Mouse (Mus musculus): ENCODE measurements around the gene Trim42.

The Trim42 gene

DNA sequence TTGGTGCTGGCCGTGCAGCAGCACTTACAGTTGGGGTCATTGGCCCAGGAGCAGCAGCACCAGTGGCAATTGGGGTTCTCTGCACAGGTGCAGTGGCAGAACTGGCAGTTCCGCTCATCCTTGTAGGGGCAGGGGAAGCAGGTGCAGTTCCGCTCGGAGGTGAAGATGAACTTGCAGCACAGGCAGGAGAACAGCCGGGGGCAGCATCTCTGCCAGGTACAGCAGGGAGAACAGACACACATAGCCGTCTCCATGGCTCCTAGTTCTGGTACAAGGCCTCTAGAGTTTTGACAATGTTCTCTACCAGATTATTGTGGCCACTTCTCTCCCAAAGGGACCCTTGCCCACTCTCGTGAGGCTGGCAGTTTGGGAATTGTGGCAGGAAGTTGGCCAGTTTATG lies at the start of gene Trim42:
Trim42 (minus strand) TSS at position 368 of the 400 bp plus-strand sequence.
- no peak for DNase-seq (ENCODE audit: low spot score)

GRCm38 (mm10) chr9:97414876-97415668 lies 45.3 kb upstream of the Trim42 start:
- DNase-seq (ENCODE audit: low spot score): no peak

DNA sequence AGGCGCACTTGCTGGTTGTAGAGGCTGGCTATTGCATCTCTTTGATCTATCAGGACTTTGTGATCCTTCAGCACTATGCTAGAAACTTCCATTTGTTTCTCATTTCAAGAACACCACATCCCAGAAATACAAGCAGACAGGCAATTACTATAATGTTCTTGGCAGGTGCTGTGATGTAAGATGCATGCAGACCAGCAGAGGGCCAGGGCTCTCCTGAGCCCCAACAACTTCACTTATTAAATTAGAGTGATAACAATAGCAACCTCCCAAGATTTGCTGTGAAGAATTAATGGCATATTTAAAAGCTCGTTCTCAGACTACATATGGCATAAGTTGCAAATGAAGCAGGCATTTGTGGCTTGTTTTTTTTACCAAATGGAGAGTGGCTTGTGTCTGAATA lies 38.4 kb upstream of the Trim42 start:
- no peak for DNase-seq (ENCODE audit: low spot score)

- no peak for DNase-seq (ENCODE audit: low spot score)
Measured at GRCm38 (mm10) chr9:97356441-97356840, 13.3 kb downstream of the Trim42 start.

DNA sequence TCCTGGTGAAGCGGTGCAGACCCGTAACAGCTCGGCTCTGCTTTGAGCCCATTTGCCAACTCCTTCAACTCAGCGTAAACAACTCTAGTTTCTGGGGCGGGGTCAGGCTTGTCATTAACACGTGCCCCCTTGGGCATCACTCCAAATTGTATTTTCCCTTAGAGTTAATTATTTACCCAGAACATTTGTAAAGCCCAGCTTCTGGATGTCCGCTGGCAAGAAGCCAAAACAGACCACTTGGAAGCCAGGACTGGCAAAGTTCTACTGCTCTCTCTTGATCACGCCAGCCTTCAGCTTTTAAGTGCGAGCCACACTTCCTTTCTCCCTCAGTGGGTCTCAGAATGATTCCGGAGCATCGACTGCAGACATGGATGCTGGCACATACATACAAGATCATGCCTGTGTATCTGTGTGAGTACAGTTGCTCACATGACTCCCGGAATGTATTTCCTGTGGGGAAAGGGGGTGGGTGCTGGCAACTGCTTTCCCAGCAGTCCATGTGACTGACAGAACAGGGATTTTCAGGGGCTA lies 24.9 kb downstream of the Trim42 start:
- DNase-seq (ENCODE audit: low spot score): no peak

DNA sequence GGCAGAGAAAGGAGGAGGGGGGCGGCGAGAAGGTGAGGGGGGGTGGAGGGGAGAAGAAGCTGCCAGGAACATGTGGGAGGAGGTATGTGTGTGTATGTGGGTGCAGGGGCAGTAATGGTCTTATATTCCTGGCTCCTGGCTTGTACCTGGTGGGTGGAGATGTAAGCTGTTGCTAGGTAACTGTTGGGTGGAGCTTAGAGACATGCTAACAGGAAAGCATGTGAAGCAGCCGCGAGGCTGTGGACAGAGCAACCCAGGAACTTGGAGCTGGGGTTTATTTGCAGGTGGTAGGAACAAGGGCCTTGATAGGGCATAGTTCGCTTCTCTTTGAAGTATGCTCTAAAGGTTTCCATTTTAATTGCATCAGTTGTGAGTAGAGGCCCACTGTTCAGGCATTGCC lies 28.0 kb downstream of the Trim42 start:
- DNase-seq (ENCODE audit: low spot score): no peak

DNA sequence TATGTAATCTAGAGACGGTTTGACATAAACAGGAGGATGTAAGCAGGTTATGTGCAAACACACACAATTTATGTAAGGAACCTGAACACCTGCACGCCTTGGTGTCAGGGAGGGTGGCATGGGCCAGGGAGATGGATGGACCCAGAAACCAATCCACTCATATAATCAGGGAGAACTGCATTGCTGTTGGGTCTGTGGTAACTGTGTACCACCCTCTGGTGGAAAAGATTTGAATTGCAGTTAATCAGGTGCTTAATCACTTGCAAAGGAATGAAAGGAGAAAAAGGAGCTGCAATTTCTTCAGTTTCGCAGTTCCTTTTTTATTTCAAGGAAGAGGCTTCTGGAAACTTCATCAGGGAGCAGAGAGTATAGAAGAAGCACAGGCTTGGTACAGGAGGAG lies 46.9 kb downstream of the Trim42 start:
- peak; percentile 68 for DNase-seq (ENCODE audit: low spot score)

DNA sequence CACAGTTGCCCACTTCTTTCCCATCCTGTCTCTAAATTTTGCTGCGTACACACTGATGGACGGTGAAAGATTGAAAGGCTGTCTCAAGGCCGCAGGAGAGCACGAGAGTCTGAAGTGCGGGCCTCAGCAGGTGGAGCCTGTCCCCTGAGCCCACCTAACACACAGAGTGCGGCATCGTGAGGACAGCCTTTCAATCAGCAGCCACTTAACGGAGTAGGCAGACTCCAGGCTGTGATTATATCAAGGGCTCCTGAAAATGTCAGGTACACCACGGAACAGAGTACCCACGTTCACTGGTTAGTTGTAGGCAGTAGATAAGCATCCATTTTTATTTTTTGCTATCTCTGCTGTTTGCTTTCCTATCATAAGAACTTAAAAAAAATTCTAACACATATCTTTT lies 47.6 kb downstream of the Trim42 start:
- no peak for DNase-seq (ENCODE audit: low spot score)

- no peak for DNase-seq (ENCODE audit: low spot score)
Measured at GRCm38 (mm10) chr9:97315421-97316055, 54.2 kb downstream of the Trim42 start.

GRCm38 (mm10) chr9:97311614-97312013 lies 58.1 kb downstream of the Trim42 start:
- no peak for DNase-seq (ENCODE audit: low spot score)

GRCm38 (mm10) chr9:97309509-97310053 lies 60.2 kb downstream of the Trim42 start:
- DNase-seq (ENCODE audit: low spot score): no peak

- no peak for DNase-seq (ENCODE audit: low spot score)
Measured at GRCm38 (mm10) chr9:97307705-97308485, 61.9 kb downstream of the Trim42 start.
